Mouse (Mus musculus): ENCODE measurements around the gene Gfi1b. TPM values are rescaled to one million over a fixed set of nuclear protein-coding genes. Genes with fewer than 3 reads are reported as not detected.

Gene Gfi1b
- polyA plus RNA-seq, 1 experiment from 2014 or later: 0.43 TPM

DNA sequence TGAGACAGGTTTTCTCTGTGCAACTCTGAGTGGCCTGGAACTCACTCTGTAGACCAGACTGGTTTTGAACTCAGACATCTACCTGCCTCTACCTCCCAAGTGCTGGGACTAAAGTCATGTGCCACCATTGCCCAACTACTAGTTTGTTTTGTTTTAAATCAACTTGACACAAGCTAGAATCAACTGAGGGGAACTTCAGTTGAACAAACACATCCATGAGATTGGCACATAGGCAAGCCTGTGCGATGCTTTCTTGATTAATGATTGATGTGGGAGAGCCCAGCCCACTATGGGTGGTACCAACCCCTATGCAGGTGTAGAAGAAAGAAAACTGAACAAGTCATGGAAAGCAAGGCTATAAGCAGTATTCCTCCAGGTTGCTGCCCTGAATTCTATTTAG is 13.4 kb upstream of the Gfi1b start:
- Histone ChIP-seq H3K36me3 (ENCODE audit: control insufficient read depth, insufficient read depth, low read length) (no peaks in the 10 kb centered on the region), H3K4me3 (ENCODE audit: control insufficient read depth in 1 of 2, insufficient read depth in 1 of 2, low read depth in 1 of 2, low read length in 2 of 2) (no peak overlapping the region), H3K9me3 (ENCODE audit: control insufficient read depth, low read length) (no peaks in the 10 kb centered on the region), H3K4me2 (ENCODE audit: low read length) (no peak overlapping the region), H3K27ac (replicated peaks in 1 of 2; ENCODE audit: control insufficient read depth in 1 of 2, insufficient read depth in 1 of 2, low read depth in 2 of 2, low read length in 2 of 2) (no peak overlapping the region), H3K27me3 (ENCODE audit: control insufficient read depth, insufficient read depth, low read length) (no peaks in the 10 kb centered on the region), H3K4me1 (ENCODE audit: control insufficient read depth in 2 of 2, insufficient read depth in 2 of 2, low read length in 2 of 2) (peaks cover 0 to 7% of the 10 kb centered on the region in 2 experiments; a peak in 2 of 4 replicates), H3K9ac (ENCODE audit: low read length) (no peak overlapping the region)
- no peak for ATAC-seq (ENCODE audit: insufficient number of reproducible peaks, insufficient read depth, low FRiP score, low read depth)
- WGBS: 74% methylated on average over 1 of the region's 1 CpGs

DNA sequence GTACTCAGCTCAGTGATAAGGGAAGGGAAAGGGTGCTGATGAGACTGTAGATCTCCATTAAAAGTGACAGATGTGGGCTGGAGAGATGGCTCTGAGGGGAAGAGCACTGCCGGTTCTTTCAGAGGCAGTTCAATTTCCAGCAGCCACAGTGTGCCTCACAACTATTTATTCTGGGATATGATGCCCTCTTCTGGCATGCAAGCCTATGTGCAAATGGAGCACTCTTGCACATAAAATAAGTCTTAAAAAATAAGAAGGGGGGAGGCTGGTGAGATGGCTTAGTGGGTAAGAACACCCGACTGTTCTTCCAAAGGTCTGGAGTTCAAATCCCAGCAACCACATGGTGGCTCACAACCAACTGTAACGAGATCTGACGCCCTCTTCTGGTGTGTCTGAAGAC is 11.4 kb upstream of the Gfi1b start:
- no peaks in the 10 kb centered on the region for H3K9me3 ChIP-seq (ENCODE audit: control insufficient read depth, low read length)
- H3K4me1 ChIP-seq (ENCODE audit: control insufficient read depth in 2 of 2, insufficient read depth in 2 of 2, low read length in 2 of 2): peaks cover 0 to 7% of the 10 kb centered on the region in 2 experiments; a peak in 1 of 4 replicates
- H3K27me3 ChIP-seq (ENCODE audit: control insufficient read depth, insufficient read depth, low read length): no peaks in the 10 kb centered on the region
- no peak overlapping the region for H3K4me3 ChIP-seq (ENCODE audit: control insufficient read depth in 1 of 2, insufficient read depth in 1 of 2, low read depth in 1 of 2, low read length in 2 of 2)
- no peak overlapping the region for H3K4me2 ChIP-seq (ENCODE audit: low read length)
- H3K36me3 ChIP-seq (ENCODE audit: control insufficient read depth, insufficient read depth, low read length): no peaks in the 10 kb centered on the region
- ATAC-seq (ENCODE audit: insufficient number of reproducible peaks, insufficient read depth, low FRiP score, low read depth): no peak
- no peak overlapping the region for H3K27ac ChIP-seq (replicated peaks in 1 of 2; ENCODE audit: control insufficient read depth in 1 of 2, insufficient read depth in 1 of 2, low read depth in 2 of 2, low read length in 2 of 2)
- WGBS: 51% methylated on average over 4 of the region's 4 CpGs
- H3K9ac ChIP-seq (ENCODE audit: low read length): no peak overlapping the region

DNA sequence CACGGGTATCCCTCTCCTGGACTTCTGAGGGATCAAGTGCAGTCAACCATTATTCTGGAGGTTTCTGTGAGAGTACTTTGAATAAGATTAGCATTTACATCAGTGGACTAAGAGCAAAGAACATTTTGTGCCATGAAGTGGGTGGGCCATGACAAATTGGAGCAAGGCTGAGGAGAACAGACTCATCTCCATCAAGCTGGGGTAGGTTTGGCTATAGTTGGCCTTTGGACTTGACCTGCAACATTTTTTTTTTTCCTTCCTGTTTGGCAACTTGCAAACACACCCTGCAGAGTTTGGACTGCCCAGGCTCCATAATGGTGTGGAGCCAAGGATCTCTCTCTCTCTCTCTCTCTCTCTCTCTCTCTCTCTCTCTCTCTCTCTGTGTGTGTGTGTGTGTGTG is 10.8 kb upstream of the Gfi1b start:
- no peaks in the 10 kb centered on the region for H3K9me3 ChIP-seq (ENCODE audit: control insufficient read depth, low read length)
- H3K36me3 ChIP-seq (ENCODE audit: control insufficient read depth, insufficient read depth, low read length): no peaks in the 10 kb centered on the region
- H3K27ac ChIP-seq (replicated peaks in 1 of 2; ENCODE audit: control insufficient read depth in 1 of 2, insufficient read depth in 1 of 2, low read depth in 2 of 2, low read length in 2 of 2): no peak overlapping the region
- H3K4me1 ChIP-seq (ENCODE audit: control insufficient read depth in 2 of 2, insufficient read depth in 2 of 2, low read length in 2 of 2): peaks cover 0 to 5% of the 10 kb centered on the region in 2 experiments; a peak in 1 of 4 replicates
- 73% methylated on average over 1 of the region's 1 CpGs for WGBS
- ATAC-seq (ENCODE audit: insufficient number of reproducible peaks, insufficient read depth, low FRiP score, low read depth): no peak
- no peak overlapping the region for H3K4me3 ChIP-seq (ENCODE audit: control insufficient read depth in 1 of 2, insufficient read depth in 1 of 2, low read depth in 1 of 2, low read length in 2 of 2)
- no peak overlapping the region for H3K9ac ChIP-seq (ENCODE audit: low read length)
- no peak overlapping the region for H3K4me2 ChIP-seq (ENCODE audit: low read length)
- H3K27me3 ChIP-seq (ENCODE audit: control insufficient read depth, insufficient read depth, low read length): no peaks in the 10 kb centered on the region

DNA sequence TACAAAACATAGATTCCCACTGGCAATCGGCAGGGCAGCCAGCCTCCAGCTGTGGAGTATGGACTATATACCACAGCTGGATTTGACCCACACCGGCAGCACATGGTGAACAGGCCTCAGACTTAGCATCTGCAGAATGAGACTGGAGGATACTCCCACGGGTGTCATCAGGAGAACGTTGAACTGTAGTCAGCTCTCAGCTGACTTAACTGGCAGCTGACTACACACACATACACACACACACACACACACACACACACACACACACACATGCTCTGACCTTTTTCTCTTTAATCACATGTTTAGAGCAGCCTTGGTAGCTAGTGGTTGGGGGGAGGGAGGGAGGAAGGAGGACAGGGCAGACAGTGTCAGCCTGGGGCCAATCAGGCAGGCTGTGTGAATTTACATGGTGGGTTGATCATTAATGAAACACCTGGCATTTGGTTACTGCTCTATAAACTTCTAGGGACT is 8.2 kb upstream of the Gfi1b start:
- Histone ChIP-seq H3K27ac (replicated peaks in 1 of 2; ENCODE audit: control insufficient read depth in 1 of 2, insufficient read depth in 1 of 2, low read depth in 2 of 2, low read length in 2 of 2) (no peak overlapping the region), H3K27me3 (ENCODE audit: control insufficient read depth, insufficient read depth, low read length) (no peaks in the 10 kb centered on the region), H3K9ac (ENCODE audit: low read length) (no peak overlapping the region), H3K9me3 (ENCODE audit: control insufficient read depth, low read length) (peaks cover 2% of the 10 kb centered on the region; the same call in 1 of the 2 replicates), H3K36me3 (ENCODE audit: control insufficient read depth, insufficient read depth, low read length) (no peaks in the 10 kb centered on the region), H3K4me1 (ENCODE audit: control insufficient read depth in 2 of 2, insufficient read depth in 2 of 2, low read length in 2 of 2) (no peaks in the 10 kb centered on the region), H3K4me2 (ENCODE audit: low read length) (no peak overlapping the region), H3K4me3 (ENCODE audit: control insufficient read depth in 1 of 2, insufficient read depth in 1 of 2, low read depth in 1 of 2, low read length in 2 of 2) (no peak overlapping the region)
- no peak for ATAC-seq (ENCODE audit: insufficient number of reproducible peaks, insufficient read depth, low FRiP score, low read depth)
- 60% methylated on average over 4 of the region's 4 CpGs for WGBS

DNA sequence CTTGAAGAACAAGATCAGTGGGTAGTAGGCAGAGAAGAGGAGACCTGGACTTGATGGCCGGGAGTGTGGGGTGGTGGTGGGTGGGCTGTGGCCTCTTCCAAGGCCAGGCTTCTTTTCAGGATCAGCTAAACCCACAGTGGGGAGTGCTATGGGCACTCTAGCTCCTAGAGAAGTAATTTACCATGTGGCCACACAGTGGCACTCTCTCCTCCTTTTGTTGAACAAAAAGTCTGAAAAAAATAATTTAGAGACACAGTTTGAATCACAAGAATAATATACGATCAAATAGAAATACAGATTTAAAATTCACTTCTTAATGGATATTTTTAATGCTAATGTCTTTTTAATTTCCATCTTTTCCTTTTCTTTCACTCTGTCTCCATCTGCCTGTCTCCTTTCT is 6.3 kb upstream of the Gfi1b start:
- no peaks in the 10 kb centered on the region for H3K4me1 ChIP-seq (ENCODE audit: control insufficient read depth in 2 of 2, insufficient read depth in 2 of 2, low read length in 2 of 2)
- H3K27ac ChIP-seq (replicated peaks in 1 of 2; ENCODE audit: control insufficient read depth in 1 of 2, insufficient read depth in 1 of 2, low read depth in 2 of 2, low read length in 2 of 2): no peak overlapping the region
- no peak overlapping the region for H3K9ac ChIP-seq (ENCODE audit: low read length)
- H3K4me2 ChIP-seq (ENCODE audit: low read length): no peak overlapping the region
- no peaks in the 10 kb centered on the region for H3K27me3 ChIP-seq (ENCODE audit: control insufficient read depth, insufficient read depth, low read length)
- no peak overlapping the region for H3K4me3 ChIP-seq (ENCODE audit: control insufficient read depth in 1 of 2, insufficient read depth in 1 of 2, low read depth in 1 of 2, low read length in 2 of 2)
- WGBS: 41% methylated on average over 2 of the region's 2 CpGs
- H3K36me3 ChIP-seq (ENCODE audit: control insufficient read depth, insufficient read depth, low read length): no peaks in the 10 kb centered on the region
- ATAC-seq (ENCODE audit: insufficient number of reproducible peaks, insufficient read depth, low FRiP score, low read depth): no peak
- H3K9me3 ChIP-seq (ENCODE audit: control insufficient read depth, low read length): peaks cover 3% of the 10 kb centered on the region; the same call in 1 of the 2 replicates

DNA sequence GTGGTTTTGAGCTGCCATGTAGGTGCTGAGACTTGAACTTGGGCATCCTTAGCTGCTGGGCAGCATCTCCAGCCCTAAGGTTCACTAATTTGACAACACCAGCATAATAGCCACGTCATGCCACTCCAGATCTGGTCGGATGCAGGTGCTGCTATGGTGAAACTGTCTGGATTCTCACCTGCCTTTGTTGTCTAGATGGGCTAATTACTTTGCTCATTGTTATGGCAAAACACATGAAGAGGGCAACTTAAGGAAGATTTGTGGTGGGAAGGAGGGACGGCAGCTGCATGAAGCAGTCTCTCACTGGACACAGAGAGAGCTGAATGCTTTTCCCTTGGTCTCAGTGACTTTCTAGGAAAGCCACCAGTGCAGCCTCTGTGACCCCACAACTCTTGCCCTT is 4.3 kb upstream of the Gfi1b start:
- Histone ChIP-seq H3K4me3 (ENCODE audit: control insufficient read depth in 1 of 2, insufficient read depth in 1 of 2, low read depth in 1 of 2, low read length in 2 of 2) (no peak overlapping the region), H3K36me3 (ENCODE audit: control insufficient read depth, insufficient read depth, low read length) (no peaks in the 10 kb centered on the region), H3K9me3 (ENCODE audit: control insufficient read depth, low read length) (peaks cover 3% of the 10 kb centered on the region; the same call in 1 of the 2 replicates), H3K27me3 (ENCODE audit: control insufficient read depth, insufficient read depth, low read length) (peaks cover 11% of the 10 kb centered on the region), H3K4me1 (ENCODE audit: control insufficient read depth in 2 of 2, insufficient read depth in 2 of 2, low read length in 2 of 2) (no peaks in the 10 kb centered on the region), H3K9ac (ENCODE audit: low read length) (no peak overlapping the region), H3K27ac (replicated peaks in 1 of 2; ENCODE audit: control insufficient read depth in 1 of 2, insufficient read depth in 1 of 2, low read depth in 2 of 2, low read length in 2 of 2) (no peak overlapping the region), H3K4me2 (ENCODE audit: low read length) (no peak overlapping the region)
- WGBS: 59% methylated on average over 3 of the region's 3 CpGs
- no peak for ATAC-seq (ENCODE audit: insufficient number of reproducible peaks, insufficient read depth, low FRiP score, low read depth)

DNA sequence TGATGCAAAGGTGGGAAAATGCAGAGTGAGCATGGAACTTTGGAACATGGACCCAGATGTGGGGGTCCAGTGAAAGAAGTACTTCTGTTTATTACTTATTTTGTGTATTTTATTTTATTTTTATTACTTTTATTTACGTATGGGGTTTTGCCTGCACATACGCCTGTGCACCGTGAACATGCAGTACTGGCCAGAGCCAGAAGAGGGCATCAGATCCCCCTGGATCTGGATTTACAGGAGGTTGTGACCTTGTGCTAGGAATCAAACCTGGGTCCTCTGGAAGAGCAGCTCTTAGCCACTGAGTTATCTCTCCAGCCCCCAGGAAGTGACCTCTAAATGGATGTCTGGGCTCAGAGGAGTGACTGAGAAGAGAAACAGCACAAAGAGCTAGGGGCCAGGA is 3.1 kb upstream of the Gfi1b start:
- H3K27me3 ChIP-seq (ENCODE audit: control insufficient read depth, insufficient read depth, low read length): peaks cover 16% of the 10 kb centered on the region
- H3K4me3 ChIP-seq (ENCODE audit: control insufficient read depth in 1 of 2, insufficient read depth in 1 of 2, low read depth in 1 of 2, low read length in 2 of 2): no peak overlapping the region
- no peak overlapping the region for H3K9ac ChIP-seq (ENCODE audit: low read length)
- no peak overlapping the region for H3K27ac ChIP-seq (replicated peaks in 1 of 2; ENCODE audit: control insufficient read depth in 1 of 2, insufficient read depth in 1 of 2, low read depth in 2 of 2, low read length in 2 of 2)
- no peak overlapping the region for H3K4me2 ChIP-seq (ENCODE audit: low read length)
- no peak for ATAC-seq (ENCODE audit: insufficient number of reproducible peaks, insufficient read depth, low FRiP score, low read depth)
- H3K36me3 ChIP-seq (ENCODE audit: control insufficient read depth, insufficient read depth, low read length): no peaks in the 10 kb centered on the region
- WGBS: 86% methylated on average over 3 of the region's 3 CpGs
- H3K9me3 ChIP-seq (ENCODE audit: control insufficient read depth, low read length): peaks cover 3% of the 10 kb centered on the region; the same call in 1 of the 2 replicates
- no peaks in the 10 kb centered on the region for H3K4me1 ChIP-seq (ENCODE audit: control insufficient read depth in 2 of 2, insufficient read depth in 2 of 2, low read length in 2 of 2)

DNA sequence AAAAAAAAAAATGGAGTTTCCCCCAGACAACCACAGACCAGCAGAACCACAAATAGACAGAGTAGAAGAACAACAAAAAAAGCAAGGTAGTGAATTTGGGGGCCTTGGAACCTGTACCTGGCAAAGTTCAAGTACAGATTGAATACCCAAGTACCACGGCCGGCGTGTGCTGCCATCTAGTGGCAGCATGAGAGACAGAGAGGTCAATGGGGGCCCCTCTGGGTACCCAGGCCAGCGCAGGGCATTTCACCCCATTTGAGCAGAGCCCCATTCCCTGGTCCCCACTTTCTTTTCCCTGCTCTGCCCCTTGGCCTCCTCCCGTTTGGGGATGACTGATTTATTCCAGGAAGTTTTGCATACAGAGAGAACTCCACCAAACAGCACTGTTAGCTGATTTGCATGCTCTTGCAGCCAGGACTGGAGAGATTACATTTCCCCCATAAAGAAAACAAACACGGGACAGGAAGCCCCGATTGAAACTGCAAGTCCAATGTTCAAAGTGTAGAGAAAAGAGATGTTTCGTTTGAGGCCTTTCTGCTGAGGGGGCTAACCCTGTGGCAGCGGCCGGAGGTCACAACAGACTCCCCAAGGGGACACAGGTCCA is 841 bp upstream of the Gfi1b start:
- ATAC-seq (ENCODE audit: insufficient number of reproducible peaks, insufficient read depth, low FRiP score, low read depth): no peak
- no peak overlapping the region for H3K4me2 ChIP-seq (ENCODE audit: low read length)

More for the DNA sequence above, 841 bp upstream of the Gfi1b start:
- no peaks in the 10 kb centered on the region for H3K36me3 ChIP-seq (ENCODE audit: control insufficient read depth, insufficient read depth, low read length)
- 12% methylated on average over 10 of the region's 10 CpGs for WGBS
- peaks cover 3% of the 10 kb centered on the region; the same call in 1 of the 2 replicates for H3K9me3 ChIP-seq (ENCODE audit: control insufficient read depth, low read length)
- no peak overlapping the region for H3K27ac ChIP-seq (replicated peaks in 1 of 2; ENCODE audit: control insufficient read depth in 1 of 2, insufficient read depth in 1 of 2, low read depth in 2 of 2, low read length in 2 of 2)
- no peak overlapping the region for H3K9ac ChIP-seq (ENCODE audit: low read length)
- H3K27me3 ChIP-seq (ENCODE audit: control insufficient read depth, insufficient read depth, low read length): peaks cover 16% of the 10 kb centered on the region
- no peak overlapping the region for H3K4me3 ChIP-seq (ENCODE audit: control insufficient read depth in 1 of 2, insufficient read depth in 1 of 2, low read depth in 1 of 2, low read length in 2 of 2)
- no peaks in the 10 kb centered on the region; a peak in 1 of 4 replicates for H3K4me1 ChIP-seq (ENCODE audit: control insufficient read depth in 2 of 2, insufficient read depth in 2 of 2, low read length in 2 of 2)
